Mouse (Mus musculus) frontal cortex, adult 2 months (tissue): ENCODE measurements around the gene Pop5. TPM values are rescaled to one million over a fixed set of nuclear protein-coding genes. Genes with fewer than 3 reads are reported as not detected.
A peak's percentile ranks its signal among the peaks of the same experiment; 100 is the strongest.

ENCODE experiments used
- DNase-seq, 2 experiments: peaks; one replicate each; pipeline ENCODE4 v3.0.0; 2022; ENCODE audit warnings: low spot score in 1 of 2; ENCODE audit errors: extremely low spot score in 1 of 2
- polyA plus RNA-seq: library from polyadenylated mRNA; depleted of rRNA; stranded (reverse); fragments of >200 nt; gene quantifications from 2 replicates; pipeline ENCODE4 v1.2.3, GENCODE M21; 2012

The Pop5 gene
- polyA plus RNA-seq, 1 experiment: 134 TPM

- DNase-seq: peak in 1 of 2 experiments; percentile 68
Measured at GRCm38 (mm10) chr5:115212861-115213260, 22.8 kb upstream of the Pop5 start.

DNA sequence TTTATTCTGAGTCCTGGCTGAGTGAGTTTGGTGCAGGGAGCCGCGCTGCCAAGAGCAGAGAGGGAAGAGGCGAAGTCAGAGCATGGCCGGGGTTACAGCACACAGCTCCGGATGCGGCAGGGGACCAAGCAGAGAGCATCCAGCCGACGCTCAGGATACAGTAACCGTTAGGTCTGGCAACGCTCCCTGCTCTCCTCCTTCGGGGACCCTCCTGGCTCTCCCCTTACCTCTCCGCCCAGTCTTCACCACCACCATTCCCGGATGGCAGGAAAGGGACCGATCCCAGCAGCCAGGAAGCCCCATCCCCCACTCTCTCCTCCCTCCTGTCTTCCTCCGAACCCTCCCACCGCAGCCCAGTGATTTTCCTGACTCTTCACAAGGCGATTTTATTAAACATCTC is 20.8 kb upstream of the Pop5 start:
- peak in 1 of 2 experiments; percentile 79 for DNase-seq

DNA sequence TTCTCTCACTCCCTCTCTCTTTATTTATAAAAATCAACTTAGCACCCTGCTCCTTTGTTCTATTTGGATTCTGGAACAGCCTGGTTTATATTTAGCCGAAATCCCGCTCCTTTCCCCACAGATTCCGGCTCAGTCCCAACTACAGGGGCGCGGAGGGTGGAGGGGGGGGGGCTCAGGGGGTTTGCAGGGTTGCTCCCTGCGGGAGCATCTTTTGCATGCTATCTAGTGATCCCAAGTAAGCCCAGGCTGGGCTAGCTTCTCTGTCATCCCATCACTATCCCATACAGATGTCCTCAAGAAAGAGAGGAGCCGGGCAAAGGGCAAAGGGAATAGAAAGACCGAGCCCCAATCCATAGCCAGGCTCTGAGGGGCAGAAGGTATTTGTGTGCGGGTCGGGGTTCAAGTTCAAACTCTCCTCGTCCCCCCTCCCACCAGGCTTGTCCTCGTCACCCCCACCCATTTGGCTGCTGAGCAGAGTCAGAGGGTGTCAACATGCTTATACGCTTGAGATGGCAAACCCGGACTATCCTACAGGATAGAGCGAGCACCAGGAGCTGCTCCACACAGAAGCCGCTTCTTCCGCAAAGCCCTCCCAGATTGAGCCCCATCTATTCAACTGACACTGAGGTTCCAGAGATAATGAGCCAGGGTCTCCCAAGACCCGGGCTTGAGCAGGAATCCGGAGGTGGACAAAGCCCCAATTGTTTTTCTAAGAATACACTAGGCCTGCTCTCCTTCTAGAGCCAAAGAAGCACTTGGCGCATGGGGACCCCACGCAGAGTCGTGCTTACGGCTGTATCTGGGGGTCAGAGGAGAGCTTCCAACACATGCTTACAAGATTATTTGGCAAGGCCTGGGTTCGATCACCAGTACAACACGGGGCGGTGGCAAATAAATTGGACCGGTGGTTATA is 20.1 kb upstream of the Pop5 start:
- no peak for DNase-seq

GRCm38 (mm10) chr5:115217998-115218397 is 17.6 kb upstream of the Pop5 start:
- DNase-seq: no peak

- peak; percentile 65 to 83 for DNase-seq
Measured at GRCm38 (mm10) chr5:115220931-115221640, 14.6 kb upstream of the Pop5 start.

- no peak for DNase-seq
Measured at GRCm38 (mm10) chr5:115222485-115222884, 13.2 kb upstream of the Pop5 start.

DNA sequence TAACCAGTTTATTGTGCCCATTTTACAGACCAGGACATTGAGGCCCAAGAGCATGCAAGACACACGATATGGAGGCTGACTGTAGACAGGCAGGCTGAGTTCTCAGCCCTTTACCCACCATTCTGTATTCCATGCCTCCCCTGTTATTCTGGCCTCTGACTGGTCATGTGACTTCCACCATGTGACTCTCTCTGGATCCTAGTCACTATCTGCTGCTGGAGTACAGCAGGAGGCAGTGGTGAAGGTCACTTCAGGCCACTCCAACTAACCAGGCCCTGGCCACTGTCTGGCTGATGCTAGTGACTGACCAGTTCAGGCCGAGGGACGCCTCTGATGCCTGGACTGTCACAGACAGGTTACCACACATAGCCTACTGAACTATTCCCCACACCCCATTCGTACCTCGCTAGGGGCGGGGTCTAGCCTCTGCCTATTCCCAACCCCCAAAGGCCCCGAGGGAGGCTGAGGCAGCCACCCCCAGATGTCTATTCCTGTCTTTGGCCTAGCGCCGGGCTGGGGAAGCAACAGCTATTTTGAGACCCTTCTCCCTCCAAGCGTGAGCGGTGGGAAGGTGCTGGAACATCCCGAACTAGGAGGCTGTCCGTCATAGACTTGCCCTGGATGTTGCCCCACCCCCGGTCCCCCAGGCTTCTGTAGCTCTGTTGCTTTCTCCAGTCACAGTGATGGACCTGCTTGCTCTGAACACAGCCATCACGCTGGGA is 4.6 kb upstream of the Pop5 start:
- DNase-seq: peak; percentile 69 to 81

DNA sequence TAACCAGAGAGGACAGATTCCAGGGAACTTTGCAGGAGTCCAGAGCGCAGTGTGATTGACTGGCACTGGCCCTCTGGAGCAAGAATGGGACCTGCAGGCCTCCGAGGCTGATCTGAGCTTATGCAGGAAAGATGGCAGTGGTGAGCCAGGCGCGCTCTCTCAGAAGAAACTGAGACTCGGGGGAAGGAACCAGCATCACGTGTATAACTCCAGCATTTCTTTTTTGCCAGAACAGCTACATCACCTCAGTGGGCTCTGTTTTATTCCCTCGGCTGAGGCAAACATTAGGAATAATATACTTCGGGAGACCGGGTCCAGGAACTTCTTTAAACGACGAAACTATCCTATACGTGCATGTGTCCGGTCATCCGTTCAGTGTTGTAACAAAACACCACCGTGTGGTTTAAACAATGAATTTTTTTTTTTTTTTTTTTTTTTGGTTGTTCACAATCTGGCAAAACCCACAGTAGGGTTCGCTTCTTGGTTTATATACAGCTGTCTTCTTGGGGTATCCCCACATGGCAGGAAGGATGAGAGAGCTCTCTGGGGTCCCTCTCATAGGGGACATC is 4.0 kb upstream of the Pop5 start:
- DNase-seq: no peak

- no peak for DNase-seq
Measured at GRCm38 (mm10) chr5:115232516-115232915, 3.1 kb upstream of the Pop5 start.

- DNase-seq: no peak
Measured at GRCm38 (mm10) chr5:115233031-115233780, 2.4 kb upstream of the Pop5 start.

DNA sequence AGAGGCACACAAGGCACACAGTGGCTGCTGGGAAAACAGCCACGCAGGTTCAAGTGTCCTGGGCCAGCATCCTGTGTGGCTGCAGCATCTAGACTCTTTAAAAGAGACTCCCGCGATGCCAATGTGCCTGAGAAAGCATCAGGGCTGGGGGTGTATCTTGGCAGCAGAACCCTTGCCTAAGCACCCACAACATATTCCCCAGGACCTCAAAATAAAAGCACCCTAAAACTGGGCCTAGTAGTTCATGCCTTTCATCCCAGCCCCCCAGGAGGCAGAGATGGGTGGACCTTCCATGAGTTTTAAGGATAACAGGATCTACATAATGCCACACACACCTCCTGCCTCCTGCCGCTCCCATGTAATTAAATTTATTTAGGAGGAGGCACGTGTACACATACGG is 1.1 kb upstream of the Pop5 start:
- DNase-seq: peak in 1 of 2 experiments; percentile 54

- peak; percentile 49 to 77 for DNase-seq
Measured at GRCm38 (mm10) chr5:115235323-115235771, 289 bp upstream of the Pop5 start.

DNA sequence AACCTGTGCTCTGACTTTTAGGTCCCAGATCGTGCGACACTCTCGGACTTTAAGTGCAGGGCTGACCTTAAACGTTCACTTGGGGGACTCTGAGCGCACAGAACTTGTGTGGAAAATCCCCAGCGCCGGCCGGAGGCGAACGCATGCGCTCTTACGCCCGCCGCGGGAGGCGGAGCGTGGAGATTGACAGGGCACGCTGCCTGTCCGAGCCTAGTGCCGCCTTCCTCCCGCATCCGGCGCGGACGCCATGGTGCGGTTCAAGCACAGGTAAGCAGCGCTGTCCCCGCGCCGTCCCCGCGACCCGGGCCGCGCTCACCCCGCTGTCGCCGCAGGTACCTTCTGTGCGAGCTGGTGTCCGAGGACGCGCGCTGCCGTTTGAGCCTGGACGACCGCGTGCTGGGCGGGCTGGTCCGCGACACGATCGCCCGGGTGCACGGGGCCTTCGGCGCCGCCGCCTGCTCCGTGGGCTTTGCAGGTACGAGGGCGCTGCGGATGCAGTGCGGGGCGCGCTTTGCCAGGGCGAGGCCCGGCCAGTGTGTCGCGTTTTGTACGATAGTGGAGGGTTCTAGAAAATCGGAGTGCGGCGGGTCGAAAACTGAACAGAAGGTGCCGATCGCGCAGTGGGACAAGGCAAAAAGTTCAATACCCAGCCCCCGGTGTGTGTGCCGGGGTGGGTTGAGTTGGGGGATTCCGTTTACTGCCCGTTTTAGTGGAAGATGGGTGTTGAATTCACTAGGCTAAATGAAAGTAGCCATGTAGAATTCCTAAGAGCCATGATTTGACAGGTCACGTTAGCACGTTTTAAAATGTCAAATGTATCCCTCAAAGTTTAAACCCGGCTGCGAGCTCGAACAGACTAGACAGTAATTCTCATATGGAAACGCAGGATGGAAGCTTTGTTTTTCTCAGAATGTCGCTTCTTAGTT is 2.4 kb downstream of the Pop5 start:
- peak; percentile 78 to 94 for DNase-seq

DNA sequence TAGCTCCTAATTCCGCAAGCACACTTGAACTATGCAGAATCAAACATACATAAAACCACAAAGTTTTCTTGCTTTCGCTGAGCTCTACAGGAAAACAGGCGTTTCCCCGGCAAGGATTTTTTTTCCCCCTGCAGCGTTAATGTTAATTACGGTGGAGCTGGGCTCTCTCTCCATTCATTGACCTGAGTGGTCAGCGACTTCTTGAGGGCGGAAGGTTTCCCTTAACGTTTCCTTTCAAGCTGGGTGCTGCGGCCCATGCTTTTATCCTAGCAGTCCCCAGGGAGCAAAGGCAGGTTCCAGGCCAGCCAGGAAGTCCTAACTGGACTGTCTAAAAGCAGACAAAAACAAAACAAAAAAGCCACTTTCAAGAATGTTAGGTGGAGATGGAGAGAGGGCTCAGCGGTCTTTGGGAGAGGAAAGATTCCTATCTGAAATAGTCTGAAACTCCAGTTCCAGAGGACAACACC is 3.1 kb downstream of the Pop5 start:
- no peak for DNase-seq

DNA sequence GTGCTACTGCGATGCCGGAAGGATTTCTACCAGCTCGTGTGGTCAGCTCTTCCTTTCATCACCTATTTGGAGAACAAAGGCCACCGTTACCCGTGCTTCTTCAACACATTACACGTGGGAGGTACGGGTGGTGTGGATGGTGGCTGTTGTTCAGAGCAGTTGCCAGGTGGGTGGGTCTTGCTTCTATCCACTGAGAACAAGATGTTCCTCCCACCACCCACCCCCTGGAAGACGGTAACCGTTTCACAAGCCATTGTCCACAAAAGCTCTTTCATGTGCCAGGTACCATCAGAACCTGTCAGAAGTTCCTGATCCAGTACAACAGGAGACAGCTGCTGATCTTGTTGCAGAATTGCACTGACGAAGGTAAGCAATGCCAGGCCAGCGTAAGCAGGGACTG is 4.6 kb downstream of the Pop5 start:
- DNase-seq: no peak

DNA sequence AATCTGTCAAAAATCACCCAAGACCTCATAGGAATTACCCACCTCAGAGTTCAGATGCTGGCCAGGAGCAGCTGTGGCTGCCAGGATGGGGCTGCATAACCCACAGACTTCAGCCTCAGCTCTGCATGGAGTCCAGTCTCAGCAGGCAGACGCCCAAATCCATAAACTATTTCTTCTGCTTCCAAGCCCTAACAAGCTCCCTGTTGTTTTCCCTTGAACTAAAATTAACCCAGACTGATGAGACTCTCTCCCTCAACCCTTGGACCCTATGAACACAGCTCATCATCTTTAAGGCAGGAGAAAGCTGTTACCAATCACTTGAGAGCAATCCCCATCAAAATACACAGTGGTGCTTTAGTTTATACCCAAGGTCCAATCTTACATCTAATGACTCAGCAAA is 19.8 kb downstream of the Pop5 start:
- no peak for DNase-seq

DNA sequence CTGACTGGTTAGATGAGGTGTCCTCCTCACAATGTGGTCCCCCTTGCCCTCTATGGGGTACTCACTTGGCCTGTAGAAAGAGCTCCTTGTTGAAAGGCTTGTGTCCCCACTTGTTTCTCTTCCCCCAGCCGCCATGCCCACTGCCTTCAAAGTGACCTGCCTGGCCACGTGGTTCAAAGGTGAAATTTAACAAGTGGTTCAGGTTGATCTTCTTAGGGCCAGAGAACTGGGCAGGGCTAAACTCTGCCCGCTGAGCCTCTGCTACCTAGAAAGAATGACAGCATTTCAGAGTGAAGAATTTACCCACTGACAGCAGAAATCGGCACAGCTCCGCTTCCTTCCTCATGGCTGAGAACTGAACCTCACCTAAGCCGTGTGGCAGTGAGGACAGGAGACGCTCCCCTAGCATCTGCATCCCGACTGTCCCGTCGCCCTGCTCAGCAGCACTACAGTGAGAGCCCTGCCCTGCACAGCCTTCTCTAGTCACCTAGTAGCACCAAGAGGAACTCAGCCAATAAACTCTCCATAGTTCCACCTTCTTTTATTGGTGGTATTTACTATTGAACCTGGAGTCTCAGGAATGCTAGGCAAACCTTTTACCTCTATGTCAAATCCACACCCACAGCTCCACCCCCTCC is 21.4 kb downstream of the Pop5 start:
- no peak for DNase-seq

DNA sequence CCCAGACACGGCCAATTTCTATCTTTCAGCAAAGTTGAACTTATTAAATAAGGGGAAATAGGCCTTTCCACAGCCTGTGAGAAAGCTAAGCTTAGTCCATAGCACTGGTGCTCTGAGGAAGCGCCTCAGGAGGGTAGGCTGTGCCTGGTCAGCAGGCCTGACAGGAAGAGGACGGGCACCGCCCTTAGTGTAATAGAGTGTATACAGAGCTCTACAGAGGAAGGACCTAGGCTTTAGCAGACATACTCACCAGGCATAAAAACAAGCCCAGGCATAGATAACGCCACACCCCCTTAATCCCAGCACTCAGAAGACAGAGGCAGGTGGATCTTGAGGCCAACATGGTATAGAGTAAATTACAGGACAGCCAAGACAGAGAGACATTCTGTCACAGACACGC is 24.7 kb downstream of the Pop5 start:
- no peak for DNase-seq
